Mouse (Mus musculus) CH12.LX (cell line): Measurements from ENCODE around the gene Mical3. TPM values are rescaled to one million over a fixed set of nuclear protein-coding genes. Genes with fewer than 3 reads are reported as not detected.

Experiments used
- DNase-seq: peaks from one replicate; pipeline ENCODE4 v3.0.0-alpha.2; 2013; ENCODE audit errors: extremely low read depth
- H3K27ac ChIP-seq: 2 replicates; pipeline ENCODE4 v1.5.1; 2012; ENCODE audit warnings: low read depth, mild to moderate bottlenecking, control low read depth, moderate library complexity; ENCODE audit not compliant: insufficient read depth
- H3K27me3 ChIP-seq: replicated peaks from 2 replicates; pipeline ENCODE3; 2012; ENCODE audit warnings: inconsistent platforms
- H3K36me3 ChIP-seq, 2 experiments: replicated peaks in 1 of 2; 2 replicates each; pipeline versions ENCODE3 to v1.6.1; 2012; ENCODE audit warnings: inconsistent platforms in 1 of 2, low read length in 1 of 2, mild to moderate bottlenecking in 1 of 2, mixed read lengths in 1 of 2, moderate library complexity in 1 of 2; ENCODE audit not compliant: control insufficient read depth in 1 of 2, insufficient read depth in 1 of 2
- H3K4me1 ChIP-seq, 2 experiments: 2 replicates each; pipeline ENCODE4 v1.6.1; 2012; ENCODE audit warnings: inconsistent platforms in 1 of 2, moderate library complexity in 1 of 2; ENCODE audit not compliant: insufficient read depth in 2 of 2, control insufficient read depth in 1 of 2
- H3K4me2 ChIP-seq: 2 replicates; pipeline ENCODE4 v1.6.1; 2012; ENCODE audit warnings: low read depth, mild to moderate bottlenecking, control low read depth; ENCODE audit not compliant: poor library complexity, insufficient read depth, severe bottlenecking
- H3K4me3 ChIP-seq, 3 experiments: fragments of 150-350 bp in 1 of 3; sonication (generic) in 1 of 3; replicated peaks in 1 of 3; 2 replicates each; pipeline versions ENCODE3 to v1.5.1; 2011 to 2012; ENCODE audit warnings: low read depth in 2 of 3, low read length in 2 of 3, mild to moderate bottlenecking in 2 of 3, moderate library complexity in 2 of 3, control low read depth in 1 of 3, improper control_type of control experiment in 1 of 3, inconsistent platforms in 1 of 3, mixed read lengths in 1 of 3; ENCODE audit not compliant: poor library complexity in 1 of 3
- H3K79me2 ChIP-seq: replicated peaks from 2 replicates; pipeline ENCODE4 v1.6.1; 2012; ENCODE audit warnings: mild to moderate bottlenecking, moderate library complexity; ENCODE audit not compliant: control insufficient read depth, poor library complexity, insufficient read depth, severe bottlenecking; ENCODE audit errors: extremely low read depth
- H3K9ac ChIP-seq: 2 replicates; pipeline ENCODE4 v1.6.1; 2012; ENCODE audit warnings: low read depth, mild to moderate bottlenecking, control low read depth, moderate library complexity; ENCODE audit not compliant: insufficient read depth
- H3K9me3 ChIP-seq: replicated peaks from 2 replicates; pipeline ENCODE3; 2012; ENCODE audit warnings: low read length, inconsistent platforms, mixed read lengths
- BHLHE40 ChIP-seq: IDR thresholded peaks from 2 replicates; pipeline ENCODE4 v1.6.1; 2011; ENCODE audit warnings: mild to moderate bottlenecking, low read depth, low read length, improper control_type of control experiment
- CHD2 ChIP-seq: IDR thresholded peaks from 2 replicates; pipeline ENCODE4 v1.6.1; 2011; ENCODE audit warnings: low read length, improper control_type of control experiment
- CTCF ChIP-seq, 2 experiments: IDR thresholded peaks in 1 of 2; conservative IDR thresholded peaks in 1 of 2; 2 replicates each; pipeline ENCODE4 v1.5.1; 2011 to 2012; ENCODE audit warnings: low read depth in 2 of 2, low read length in 2 of 2, improper control_type of control experiment in 1 of 2, inconsistent platforms in 1 of 2, mild to moderate bottlenecking in 1 of 2, moderate library complexity in 1 of 2
- ELF1 ChIP-seq: IDR thresholded peaks from 2 replicates; pipeline ENCODE4 v1.6.1; 2014; ENCODE audit warnings: low read depth, mild to moderate bottlenecking, inconsistent platforms, low read length, improper control_type of control experiment
- ETS1 ChIP-seq: conservative IDR thresholded peaks from 2 replicates; pipeline ENCODE4 v1.6.1; 2012; ENCODE audit warnings: low read depth, mild to moderate bottlenecking, inconsistent platforms, low read length, improper control_type of control experiment, moderate library complexity
- GABPA ChIP-seq: IDR thresholded peaks from 2 replicates; pipeline ENCODE4 v1.6.1; 2012; ENCODE audit warnings: low read depth, low read length, improper control_type of control experiment, inconsistent platforms; ENCODE audit not compliant: insufficient replicate concordance
- HCFC1 ChIP-seq: IDR thresholded peaks from 2 replicates; pipeline ENCODE4 v1.6.1; 2012; ENCODE audit warnings: low read depth, mild to moderate bottlenecking, inconsistent platforms, low read length, improper control_type of control experiment
- IRF4 ChIP-seq: IDR thresholded peaks from 2 replicates; pipeline ENCODE4 v1.6.1; 2014; ENCODE audit warnings: low read depth, mild to moderate bottlenecking, inconsistent platforms, low read length, improper control_type of control experiment
- MAFK ChIP-seq: IDR thresholded peaks from 2 replicates; pipeline ENCODE4 v1.6.1; 2011; ENCODE audit warnings: low read length, improper control_type of control experiment; ENCODE audit not compliant: insufficient replicate concordance
- MAZ ChIP-seq: IDR thresholded peaks from 2 replicates; pipeline ENCODE4 v1.6.1; 2012; ENCODE audit warnings: low read depth, mild to moderate bottlenecking, inconsistent platforms, low read length, improper control_type of control experiment, moderate library complexity
- MXI1 ChIP-seq: IDR thresholded peaks from 2 replicates; pipeline ENCODE4 v1.6.1; 2011; ENCODE audit warnings: mild to moderate bottlenecking, low read depth, low read length, improper control_type of control experiment
- MYC ChIP-seq: IDR thresholded peaks from 2 replicates; pipeline ENCODE4 v1.6.1; 2011; ENCODE audit warnings: low read depth, mild to moderate bottlenecking, improper control_type of control experiment, low read length
- POLR2A ChIP-seq: IDR thresholded peaks from 2 replicates; pipeline ENCODE4 v1.6.1; 2011; ENCODE audit warnings: low read depth, mild to moderate bottlenecking, improper control_type of control experiment, low read length
- POLR2AphosphoS2 ChIP-seq: IDR thresholded peaks from 2 replicates; pipeline ENCODE4 v1.6.1; 2011; ENCODE audit warnings: low read depth, low read length, improper control_type of control experiment
- SMC3 ChIP-seq: IDR thresholded peaks from 2 replicates; pipeline ENCODE4 v1.6.1; 2011; ENCODE audit warnings: low read depth, low read length, improper control_type of control experiment
- TBP ChIP-seq: conservative IDR thresholded peaks from 2 replicates; pipeline ENCODE4 v1.6.1; 2011; ENCODE audit warnings: low read depth, low read length, improper control_type of control experiment
- TCF12 ChIP-seq: IDR thresholded peaks from 2 replicates; pipeline ENCODE4 v1.6.1; 2014; ENCODE audit warnings: low read depth, mild to moderate bottlenecking, inconsistent platforms, low read length, improper control_type of control experiment
- UBTF ChIP-seq: IDR thresholded peaks from 2 replicates; pipeline ENCODE4 v1.6.1; 2012; ENCODE audit warnings: low read depth, mild to moderate bottlenecking, inconsistent platforms, low read length, improper control_type of control experiment, moderate library complexity
- USF2 ChIP-seq: conservative IDR thresholded peaks from 2 replicates; pipeline ENCODE4 v1.6.1; 2011; ENCODE audit warnings: low read depth, low read length, improper control_type of control experiment
- ZKSCAN1 ChIP-seq: IDR thresholded peaks from 2 replicates; pipeline ENCODE4 v1.6.1; 2012; ENCODE audit warnings: low read depth, inconsistent platforms, low read length, improper control_type of control experiment, borderline replicate concordance
- ZMIZ1 ChIP-seq: IDR thresholded peaks from 2 replicates; pipeline ENCODE4 v1.6.1; 2012; ENCODE audit warnings: low read depth, mild to moderate bottlenecking, inconsistent platforms, low read length, improper control_type of control experiment
- ZNF384 ChIP-seq: IDR thresholded peaks from 2 replicates; pipeline ENCODE4 v1.6.1; 2012; ENCODE audit warnings: low read depth, low read length, improper control_type of control experiment, inconsistent platforms
- dilution Hi-C: fragments of 300-500 bp; cut with MboI; formaldehyde crosslinking; loops from 2 replicates; pipeline ENCODE4 v1.14.3; 2020; ENCODE audit warnings: low sequenced_read_pairs; ENCODE audit not compliant: extremely low pct_unique_long_range_greater_than_20kb, extremely low pct_ligation_motif_present
- in situ Hi-C: fragments of 300-500 bp; cut with MboI; formaldehyde crosslinking; loops from 3 replicates; pipeline ENCODE4 v1.14.3; 2019; ENCODE audit warnings: low sequenced_read_pairs, low pct_ligation_motif_present, low pct_unique_long_range_greater_than_20kb, mixed read lengths
- polyA plus RNA-seq: library from polyadenylated mRNA; unstranded; fragments of >175 nt; gene quantifications from 2 replicates; pipeline ENCODE4 v1.2.1, GENCODE M21; 2012; ENCODE audit warnings: low read depth; ENCODE audit not compliant: insufficient read length
- total RNA-seq, 2 experiments: library from RNA; depleted of rRNA; stranded (reverse); fragments of 300-350 nt in 1 of 2; fragments of >200 nt in 1 of 2; gene quantifications; 2 replicates each; pipeline ENCODE4 v1.2.3; 2012 to 2014

Gene Mical3
- total and polyA plus RNA-seq, 3 experiments: 10.2 to 56.3 (median 26.8) TPM

- no peak overlapping the region for H3K27ac ChIP-seq
- no peaks in the 10 kb centered on the region for H3K27me3 ChIP-seq
- H3K4me2 ChIP-seq: no peak overlapping the region
- no peak overlapping the region for H3K4me3 ChIP-seq
- in situ Hi-C loops (no loop called here), dilution Hi-C loops (no loop called here)
- peaks cover 0 to 21% of the 10 kb centered on the region in 2 experiments; a peak in 3 of 4 replicates for H3K4me1 ChIP-seq
- no peaks in the 10 kb centered on the region for H3K9me3 ChIP-seq
- no peak overlapping the region for H3K9ac ChIP-seq
- peaks cover 26 to 90% of the 10 kb centered on the region in 2 experiments for H3K36me3 ChIP-seq
- no peak for DNase-seq
- H3K79me2 ChIP-seq: no peaks in the 10 kb centered on the region
- no peak for TF ChIP-seq POLR2A
- no peak for TF ChIP-seq TBP
- no peak for TF ChIP-seq MYC
- no peak for TF ChIP-seq BHLHE40
- TF ChIP-seq SMC3: no peak
- TF ChIP-seq CHD2: no peak
- no peak for TF ChIP-seq IRF4
- TF ChIP-seq ZKSCAN1: no peak
- TF ChIP-seq CTCF (conservative IDR thresholded peaks at IDR 0.05 in 1 of 2, IDR thresholded peaks at IDR 0.05 in 1 of 2; ENCODE audit: low read depth in 2 of 2, low read length in 2 of 2): no peak
- no peak for TF ChIP-seq ELF1
- TF ChIP-seq GABPA: no peak
- TF ChIP-seq USF2: no peak
- no peak for TF ChIP-seq POLR2AphosphoS2
- TF ChIP-seq ZMIZ1: no peak
- no peak for TF ChIP-seq HCFC1
These were observed 131.7 kb downstream of the Mical3 start for GRCm38 (mm10) chr6:120999087-120999486.

- no peaks in the 10 kb centered on the region for H3K9me3 ChIP-seq
- H3K4me3 ChIP-seq: no peak overlapping the region
- H3K27me3 ChIP-seq: no peaks in the 10 kb centered on the region
- no peak for DNase-seq
- in situ Hi-C loops: no loop called here
- no peak overlapping the region for H3K9ac ChIP-seq
- dilution Hi-C loops: no loop called here
- H3K4me1 ChIP-seq: peaks cover 0 to 21% of the 10 kb centered on the region in 2 experiments; a peak in 3 of 4 replicates
- peaks cover 18 to 90% of the 10 kb centered on the region in 2 experiments for H3K36me3 ChIP-seq
- H3K79me2 ChIP-seq: no peaks in the 10 kb centered on the region
- no peak overlapping the region for H3K27ac ChIP-seq
- TF ChIP-seq TCF12 (no peak), TBP (no peak), POLR2A (no peak), MAFK (no peak), UBTF (no peak), HCFC1 (no peak), CHD2 (no peak), MXI1 (no peak), MAZ (no peak), ETS1 (no peak), ZNF384 (no peak), ZMIZ1 (no peak)
- TF ChIP-seq, all 38 proteins: peak for 0
- H3K4me2 ChIP-seq: no peak overlapping the region
These were observed 134.2 kb downstream of the Mical3 start for GRCm38 (mm10) chr6:120996607-120997006.
